Comparison of ENCODE assay signal across 10 mouse cellular contexts in genomic region chr10:41070693-41071651, GRCm38 (mm10). TPM values are rescaled to one million over a fixed set of nuclear protein-coding genes. Genes with fewer than 3 reads are reported as not detected.
DNase-seq lines count a peak whose midpoint lies in the region; ATAC-seq and TF ChIP-seq lines count a peak whose summit lies in the region.
"Had no signal": no experiment of that assay in that cellular context is flagged by ENCODE, and none has a peak within 500 bp of the region (broad histone marks: within the 10 kb centered on the region; RNA-seq: fewer than 3 reads in every experiment).

No protein-coding gene starts in this region.

- H3K9me3 ChIP-seq in kidney, postnatal 0 days (replicated peaks; ENCODE audit: low read length), result no peaks in the 10 kb centered on the region

- peaks cover 23% of the 10 kb centered on the region; the same call in 1 of the 2 replicates for H3K27me3 ChIP-seq in kidney, postnatal 0 days (ENCODE audit: insufficient read depth, low read length)

- ATAC-seq in kidney, postnatal 0 days (replicated peaks; ENCODE audit: low FRiP score, low read depth), result no peak

- WGBS in kidney, postnatal 0 days, result 3% methylated on average over 65 of the region's 68 CpGs

- H3K9ac ChIP-seq in kidney, postnatal 0 days (ENCODE audit: low read depth, low read length), result no peak overlapping the region

- H3K4me2 ChIP-seq in kidney, postnatal 0 days (ENCODE audit: low read length), result 0 out of 2 replicates have a peak overlapping the region, but pooled peaks have one; percentile 8

- no peak for TF ChIP-seq CTCF in kidney, postnatal 0 days (IDR thresholded peaks at IDR 0.05; ENCODE audit: low read depth)

- H3K36me3 ChIP-seq in kidney, postnatal 0 days (ENCODE audit: insufficient read depth, low read length), result no peaks in the 10 kb centered on the region

- H3K4me3 ChIP-seq in kidney, postnatal 0 days (replicated peaks; ENCODE audit: low read depth, low read length), result no peak overlapping the region

- intact Hi-C loops in left cerebral cortex, postnatal 4 days (cut with DNase I), result loop anchor here (10.0 kb wide), 1 partner anchor 214 kb away; no protein-coding TSS in a partner anchor

- no peaks in the 10 kb centered on the region for H3K4me1 ChIP-seq in kidney, postnatal 0 days (replicated peaks; ENCODE audit: insufficient read depth, low read length)

- no peak for DNase-seq in kidney, postnatal 0 days (ENCODE audit: low spot score)
- DNase-seq in kidney, adult 11 months, result no peak
- DNase-seq in cerebellum, postnatal 10 days, result peak; percentile 71 to 77
- peak; percentile 34 to 40 for DNase-seq in frontal cortex, postnatal 25 days (ENCODE audit: low spot score in 2 of 2)
- peak; percentile 59 for DNase-seq in left cerebral cortex, postnatal 4 days
- DNase-seq in right cerebral cortex, postnatal 14 days, result peak; percentile 56
- no peak for DNase-seq in ovary, postnatal 10 days (ENCODE audit: low spot score)
- DNase-seq in kidney, postnatal 25 days, result no peak

- no peak overlapping the region for H3K27ac ChIP-seq in kidney, postnatal 0 days

RNA-seq across cellular contexts. Expression of gene Gpr6, which starts 1.1 kb away (rescaled TPM):
- polyA plus RNA-seq in kidney, postnatal 0 days (2015; fragmentation: Nextera tagmentation; extraction: Ambion mirVana), result not detected in 2 replicates
- 1 to 10 TPM; 3.3 to 5.4 TPM for total RNA-seq in left cerebral cortex, postnatal 4 days (2021)
- total RNA-seq: hematopoietic stem cell, adult 5-6 weeks; MEL had no signal

Comparison
In these comparisons a context has a peak if more than half of its experiments do, and no peak if none do; other contexts are left out.
1. DNase-seq: peak in cerebellum, postnatal 10 days (2 of 2), frontal cortex, postnatal 25 days (2 of 2), left cerebral cortex, postnatal 4 days (single experiment) and right cerebral cortex, postnatal 14 days (single experiment); none in kidney, postnatal 0 days (single experiment), kidney, adult 11 months (single experiment), ovary, postnatal 10 days (single experiment) and kidney, postnatal 25 days (0 of 2).